Mouse (Mus musculus): Measurements from ENCODE around the gene Dnajc9.

Dnajc9 gene

DNA sequence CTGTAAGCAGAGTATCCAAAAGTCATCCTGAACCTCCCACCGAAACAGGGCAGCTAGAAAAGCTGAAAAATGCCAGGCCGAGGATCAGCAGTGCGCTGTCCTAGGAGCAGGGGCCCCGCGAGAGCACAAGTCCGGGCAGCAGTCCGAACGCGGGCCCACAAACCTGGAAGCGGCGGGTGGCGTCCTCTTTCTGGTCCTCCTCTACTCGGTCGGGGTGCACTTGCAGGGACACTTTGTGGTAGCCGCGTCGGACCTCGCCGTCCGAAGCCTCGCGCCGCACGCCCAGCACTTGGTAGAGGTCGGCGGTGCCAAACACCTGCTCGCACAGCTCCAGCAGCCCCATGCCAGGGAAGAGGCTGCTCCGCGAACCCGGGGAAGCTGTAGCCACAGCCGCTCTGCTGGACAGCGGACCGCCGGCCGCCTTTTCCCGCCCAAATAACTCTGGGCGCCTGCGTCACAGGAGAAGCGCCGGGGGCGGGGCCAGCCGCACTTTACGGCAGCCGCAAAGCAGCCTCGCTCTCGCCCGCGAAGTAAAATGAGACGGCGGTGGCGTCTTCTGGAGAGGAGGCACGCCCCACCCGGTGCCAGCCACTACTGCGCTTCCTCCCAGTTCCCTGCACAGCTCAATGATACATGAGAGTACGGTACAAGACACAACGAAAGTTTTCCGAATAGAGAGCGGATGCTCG is at the start of gene Dnajc9:
Gene Dnajc9, minus strand, starts transcription at position 470 of the 689 bp plus-strand sequence.
- DNase-seq = peak; percentile 96

DNA sequence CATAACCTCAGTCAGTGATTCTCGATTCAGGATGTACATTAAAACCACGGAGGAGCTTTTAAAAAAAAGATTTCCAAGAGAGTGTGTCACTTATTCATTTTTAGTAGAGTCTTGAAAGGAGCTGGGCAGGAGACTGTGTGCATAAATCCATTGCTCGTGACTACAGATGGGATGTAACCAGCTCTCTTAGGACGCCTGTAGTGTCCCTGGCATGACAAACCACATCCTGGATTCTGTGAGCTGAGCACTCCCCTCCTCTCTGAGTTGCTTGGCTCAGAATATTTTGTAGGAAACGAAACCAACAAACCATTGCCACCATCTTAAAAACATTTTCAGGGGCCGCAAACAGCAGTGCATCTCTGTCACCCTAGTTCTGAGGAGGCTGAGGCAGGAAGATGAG is 48.3 kb upstream of the Dnajc9 start:
- DNase-seq = no peak

GRCm38 (mm10) chr14:20432420-20432819 is 43.7 kb upstream of the Dnajc9 start:
- no peak for DNase-seq

DNA sequence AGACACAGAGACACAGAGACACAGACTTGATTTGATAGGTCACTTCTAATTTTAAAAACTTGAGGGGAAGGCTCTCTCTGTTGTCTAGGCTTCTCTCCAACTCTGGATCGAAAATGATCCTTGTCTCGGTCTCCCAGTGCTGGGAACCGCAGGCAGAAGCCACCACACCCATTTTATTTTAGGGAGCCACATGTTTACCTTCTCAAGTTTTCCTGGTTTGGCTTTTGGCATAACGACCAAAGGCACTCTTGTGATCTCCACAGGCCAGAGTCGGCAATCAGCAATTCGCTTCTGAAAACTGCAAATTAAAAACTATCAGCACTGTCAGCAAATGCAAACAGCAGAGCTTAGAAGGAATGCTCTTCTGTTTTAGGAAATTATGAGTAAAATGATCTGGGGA is 43.0 kb upstream of the Dnajc9 start:
- DNase-seq = no peak

GRCm38 (mm10) chr14:20429833-20430232 is 41.1 kb upstream of the Dnajc9 start:
- DNase-seq = no peak

GRCm38 (mm10) chr14:20428593-20428992 is 39.9 kb upstream of the Dnajc9 start:
- no peak for DNase-seq

GRCm38 (mm10) chr14:20423046-20423445 is 34.3 kb upstream of the Dnajc9 start:
- no peak for DNase-seq

GRCm38 (mm10) chr14:20422257-20422656 is 33.5 kb upstream of the Dnajc9 start:
- DNase-seq = no peak

GRCm38 (mm10) chr14:20400071-20400470 is 11.4 kb upstream of the Dnajc9 start:
- peak; percentile 35 for DNase-seq

DNA sequence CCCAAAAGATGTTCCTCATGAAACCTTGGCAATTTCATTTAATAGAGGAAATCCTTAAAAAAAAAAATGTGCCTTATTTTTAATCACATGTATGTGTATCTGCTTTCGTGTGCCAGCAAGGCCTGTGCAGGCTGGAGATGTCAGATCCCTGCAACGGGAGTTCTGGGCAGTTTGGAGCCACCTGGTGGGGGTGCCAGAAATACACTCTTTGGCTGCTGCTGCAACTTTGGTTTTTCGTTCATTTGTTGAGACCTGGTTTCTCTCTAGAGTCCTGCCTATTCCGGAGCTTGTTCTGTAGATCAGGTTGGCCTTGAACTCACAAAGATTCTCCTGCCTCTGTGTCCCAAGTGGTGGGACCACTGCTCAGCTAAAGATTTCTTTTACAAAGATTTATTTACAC is 10.2 kb upstream of the Dnajc9 start:
- peak; percentile 20 for DNase-seq

DNA sequence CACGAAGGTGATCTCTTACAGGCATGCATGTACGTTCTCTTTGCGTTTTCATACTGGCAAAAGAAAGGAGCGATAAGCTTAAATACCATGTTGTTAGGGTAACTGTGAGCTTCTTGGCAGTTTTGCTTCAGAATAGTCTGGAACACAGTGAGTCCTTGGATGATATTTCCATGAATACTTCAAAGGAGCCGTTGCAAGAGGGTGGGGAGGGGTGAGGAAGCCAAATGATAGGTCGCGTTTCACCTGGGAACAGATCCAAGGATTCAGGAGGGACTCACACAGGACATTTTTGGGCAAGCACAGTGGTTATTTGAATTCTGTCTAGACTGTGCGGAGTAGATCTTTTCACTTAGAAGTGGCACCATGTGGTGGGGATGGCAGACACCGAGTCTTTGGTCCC is 8.5 kb upstream of the Dnajc9 start:
- no peak for DNase-seq

GRCm38 (mm10) chr14:20393205-20393913 is 4.6 kb upstream of the Dnajc9 start, which contains the start of gene Mrps16:
Mrps16 (minus strand) TSS chr14:20393634.
- peak; percentile 92 for DNase-seq

DNA sequence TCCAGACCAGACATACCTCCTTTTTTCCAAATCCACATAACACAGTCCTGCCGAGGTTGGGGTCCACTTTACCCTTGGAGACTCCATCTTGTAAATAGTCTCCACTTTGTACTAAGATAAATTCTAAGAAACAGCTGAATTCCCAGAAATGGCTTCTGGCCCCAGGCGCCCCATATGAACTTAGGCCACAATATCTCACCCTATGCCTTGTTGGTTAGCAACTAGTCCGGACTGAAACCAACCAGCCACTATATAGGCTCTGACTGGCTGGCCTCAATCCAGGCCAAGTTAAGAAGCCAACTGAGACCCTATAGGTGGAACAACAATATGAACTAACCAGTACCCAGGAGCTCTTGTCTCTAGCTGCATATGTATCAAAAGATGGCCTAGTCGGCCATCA is 3.6 kb upstream of the Dnajc9 start:
- DNase-seq = no peak

GRCm38 (mm10) chr14:20389446-20390079 is 853 bp upstream of the Dnajc9 start:
- DNase-seq = no peak

GRCm38 (mm10) chr14:20379753-20380430 is 8.8 kb downstream of the Dnajc9 start:
- DNase-seq = no peak

DNA sequence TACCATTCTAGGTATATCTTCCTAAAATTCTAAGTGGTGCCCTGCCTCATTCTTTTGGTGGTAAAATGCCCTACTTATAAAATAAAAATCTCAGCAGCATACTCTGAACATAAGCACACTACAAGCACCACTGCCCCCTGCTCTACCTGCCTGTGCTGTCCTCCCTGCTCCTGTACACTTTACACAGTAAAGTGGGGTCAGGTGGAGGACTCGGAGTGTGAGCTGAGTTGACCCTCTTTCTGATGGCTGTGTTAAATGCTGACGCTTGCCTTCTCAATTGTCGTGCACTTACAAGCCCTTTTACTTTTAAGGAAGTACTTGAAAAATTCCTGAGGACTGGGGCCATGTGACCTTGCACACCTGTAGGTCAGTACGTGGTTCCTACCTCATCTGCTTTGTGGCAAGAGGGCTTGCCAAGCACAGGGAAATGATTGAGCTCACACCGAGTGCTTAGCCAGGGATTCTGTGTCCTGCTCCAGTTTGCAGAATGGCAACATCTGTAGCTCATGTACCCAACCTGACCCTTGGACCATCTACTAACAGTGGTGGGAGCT is 9.5 kb downstream of the Dnajc9 start:
- no peak for DNase-seq

GRCm38 (mm10) chr14:20378313-20379061 is 10.2 kb downstream of the Dnajc9 start:
- DNase-seq = peak; percentile 63

GRCm38 (mm10) chr14:20377112-20377521 is 11.6 kb downstream of the Dnajc9 start:
- no peak for DNase-seq

DNA sequence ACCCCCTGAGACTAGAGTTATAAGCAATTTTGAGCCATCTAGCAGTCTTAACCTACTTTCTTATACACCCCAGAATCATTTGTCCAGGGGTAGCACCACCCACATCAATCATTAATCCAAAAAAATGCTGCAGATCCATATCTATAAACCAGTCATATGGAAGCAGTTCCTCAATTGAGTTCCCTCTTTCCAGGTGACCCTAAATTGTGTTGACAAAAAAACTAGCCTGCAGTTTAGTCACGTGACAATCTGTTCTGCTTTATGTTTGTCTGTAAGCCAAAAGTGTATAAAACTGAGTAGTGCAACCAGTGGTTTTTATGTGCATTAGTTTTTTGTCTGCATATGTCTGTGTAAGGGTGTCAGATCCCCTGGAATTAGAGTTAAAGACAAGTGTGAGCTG is 16.9 kb downstream of the Dnajc9 start:
- DNase-seq = no peak

GRCm38 (mm10) chr14:20370798-20371197 is 17.9 kb downstream of the Dnajc9 start:
- no peak for DNase-seq

GRCm38 (mm10) chr14:20368271-20368670 is 20.4 kb downstream of the Dnajc9 start:
- no peak for DNase-seq

DNA sequence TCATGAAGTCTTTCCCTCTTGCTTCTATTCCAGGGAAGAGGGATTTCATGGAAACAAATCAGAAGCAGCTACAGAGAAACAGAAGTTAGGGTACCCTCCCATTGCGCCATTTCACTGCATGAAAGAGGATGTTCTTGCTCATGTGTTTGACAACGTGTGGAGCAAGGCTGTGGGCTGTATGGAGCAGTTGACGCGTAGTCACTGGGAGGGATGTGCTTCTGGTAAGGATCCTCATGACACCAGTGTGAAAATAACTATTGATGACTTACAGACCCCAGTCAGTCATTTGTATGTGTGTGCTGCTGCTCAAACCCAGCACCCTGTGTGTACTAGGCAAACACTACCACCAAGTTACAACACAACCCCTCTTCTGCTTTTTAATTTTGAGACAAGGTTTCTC is 25.5 kb downstream of the Dnajc9 start:
- DNase-seq = no peak
